Comparison of ENCODE assay signal across 16 mouse cellular contexts in genomic region chr1:141104633-141105032, GRCm38 (mm10).
"Had no signal": no experiment of that assay in that cellular context is flagged by ENCODE, and none has a peak within 500 bp of the region (broad histone marks: within the 10 kb centered on the region; RNA-seq: fewer than 3 reads in every experiment).

No protein-coding gene starts in this region.

- DNase-seq: retina, postnatal 1 day; right cerebral cortex, adult 18-20 months; right cerebral cortex, postnatal 14 days; right cerebral cortex, postnatal 25 days; right cerebral cortex, postnatal 4 days; thymus, adult 18-20 months; thymus, adult 2 months; thymus, postnatal 14 days; thymus, postnatal 25 days; thymus, postnatal 36 days; thymus, postnatal 4 days had no signal

- H3K36me3 ChIP-seq: neural tube, embryonic 12.5 days; neural tube, embryonic 13.5 days; neural tube, embryonic 15.5 days; stomach, embryonic 15.5 days had no signal

- H3K9me3 ChIP-seq: neural tube, embryonic 12.5 days; neural tube, embryonic 13.5 days; neural tube, embryonic 15.5 days; stomach, embryonic 15.5 days had no signal

- H3K4me1 ChIP-seq: neural tube, embryonic 12.5 days; neural tube, embryonic 13.5 days; neural tube, embryonic 15.5 days; stomach, embryonic 15.5 days had no signal

- H3K4me3 ChIP-seq: neural tube, embryonic 12.5 days; neural tube, embryonic 13.5 days; neural tube, embryonic 15.5 days; stomach, embryonic 15.5 days had no signal

- H3K27ac ChIP-seq: neural tube, embryonic 12.5 days; neural tube, embryonic 13.5 days; neural tube, embryonic 15.5 days; stomach, embryonic 15.5 days; stomach, postnatal 0 days had no signal

- H3K4me2 ChIP-seq: neural tube, embryonic 12.5 days; neural tube, embryonic 13.5 days; neural tube, embryonic 15.5 days; stomach, embryonic 15.5 days had no signal

- H3K27me3 ChIP-seq: neural tube, embryonic 12.5 days; neural tube, embryonic 13.5 days; neural tube, embryonic 15.5 days; stomach, embryonic 15.5 days had no signal

- H3K9ac ChIP-seq: neural tube, embryonic 12.5 days; neural tube, embryonic 13.5 days; neural tube, embryonic 15.5 days; stomach, embryonic 15.5 days had no signal
